Mouse (Mus musculus): ENCODE measurements around the gene Limk2.

Gene Limk2

GRCm38 (mm10) chr11:3307875-3308274 is 101.1 kb downstream of the Limk2 start:
- no peak for DNase-seq (ENCODE audit: extremely low read depth, insufficient read length, low spot score)

GRCm38 (mm10) chr11:3305821-3306220 is 103.2 kb downstream of the Limk2 start:
- DNase-seq (ENCODE audit: extremely low read depth, insufficient read length, low spot score) = no peak

- DNase-seq (ENCODE audit: extremely low read depth, insufficient read length, low spot score) = peak; percentile 37
These were observed 106.2 kb downstream of the Limk2 start for GRCm38 (mm10) chr11:3302792-3303191.

GRCm38 (mm10) chr11:3302385-3302784 is 106.6 kb downstream of the Limk2 start:
- DNase-seq (ENCODE audit: extremely low read depth, insufficient read length, low spot score) = no peak

- peak; percentile 68 for DNase-seq (ENCODE audit: extremely low read depth, insufficient read length, low spot score)
These were observed 107.9 kb downstream of the Limk2 start for GRCm38 (mm10) chr11:3301075-3301474.

- no peak for DNase-seq (ENCODE audit: extremely low read depth, insufficient read length, low spot score)
These were observed 110.2 kb downstream of the Limk2 start for GRCm38 (mm10) chr11:3298813-3299185.

GRCm38 (mm10) chr11:3297871-3298812 is 110.8 kb downstream of the Limk2 start:
- DNase-seq (ENCODE audit: extremely low read depth, insufficient read length, low spot score) = no peak

GRCm38 (mm10) chr11:3296056-3296455 is 112.9 kb downstream of the Limk2 start:
- DNase-seq (ENCODE audit: extremely low read depth, insufficient read length, low spot score) = no peak

- DNase-seq (ENCODE audit: extremely low read depth, insufficient read length, low spot score) = no peak
These were observed 114.3 kb downstream of the Limk2 start for GRCm38 (mm10) chr11:3294641-3295040.

Measured in 3134 (cell line).